Mouse (Mus musculus): ENCODE data around the gene Uaca. TPM values are rescaled to one million over a fixed set of nuclear protein-coding genes. Genes with fewer than 3 reads are reported as not detected.

The Uaca gene
- polyA plus RNA-seq, 2 experiments, result 13.2 to 23.5 TPM

GRCm38 (mm10) chr9:60749105-60749504 is 45.2 kb upstream of the Uaca start:
- 91% methylated on average over 2 of the region's 2 CpGs for WGBS
- Histone ChIP-seq H3K4me2 (replicated peaks; ENCODE audit: low read depth, low read length, severe bottlenecking) (no peak overlapping the region), H3K4me3 (replicated peaks; ENCODE audit: low read length) (no peak overlapping the region), H3K27ac (replicated peaks; ENCODE audit: low read depth, low read length) (no peak overlapping the region), H3K36me3 (ENCODE audit: control insufficient read depth, insufficient read depth, low read length) (no peaks in the 10 kb centered on the region), H3K4me1 (ENCODE audit: control insufficient read depth, insufficient read depth, low read length) (no peaks in the 10 kb centered on the region), H3K27me3 (ENCODE audit: control insufficient read depth, insufficient read depth, low read length) (no peaks in the 10 kb centered on the region), H3K9me3 (ENCODE audit: control insufficient read depth, low read length) (no peaks in the 10 kb centered on the region), H3K9ac (ENCODE audit: low read depth, low read length, severe bottlenecking) (no peak overlapping the region)
- no peak for ATAC-seq (ENCODE audit: low FRiP score, low read depth)
- no peak for TF ChIP-seq POLR2A (IDR thresholded peaks at IDR 0.05; ENCODE audit: borderline replicate concordance, extremely low read depth, insufficient read depth, insufficient read length)
- no peak for DNase-seq (ENCODE audit: low spot score)

GRCm38 (mm10) chr9:60751098-60751497 is 43.2 kb upstream of the Uaca start:
- H3K9ac ChIP-seq (ENCODE audit: low read depth, low read length, severe bottlenecking), result no peak overlapping the region
- no peak overlapping the region for H3K27ac ChIP-seq (replicated peaks; ENCODE audit: low read depth, low read length)
- no peaks in the 10 kb centered on the region for H3K27me3 ChIP-seq (ENCODE audit: control insufficient read depth, insufficient read depth, low read length)
- TF ChIP-seq POLR2A (IDR thresholded peaks at IDR 0.05; ENCODE audit: borderline replicate concordance, extremely low read depth, insufficient read depth, insufficient read length), result no peak
- DNase-seq (ENCODE audit: low spot score) (no peak), ATAC-seq (ENCODE audit: low FRiP score, low read depth) (no peak)
- no peak overlapping the region for H3K4me3 ChIP-seq (replicated peaks; ENCODE audit: low read length)
- no peaks in the 10 kb centered on the region for H3K4me1 ChIP-seq (ENCODE audit: control insufficient read depth, insufficient read depth, low read length)
- 81% methylated on average over 5 of the region's 5 CpGs for WGBS
- no peaks in the 10 kb centered on the region for H3K9me3 ChIP-seq (ENCODE audit: control insufficient read depth, low read length)
- H3K36me3 ChIP-seq (ENCODE audit: control insufficient read depth, insufficient read depth, low read length), result no peaks in the 10 kb centered on the region
- H3K4me2 ChIP-seq (replicated peaks; ENCODE audit: low read depth, low read length, severe bottlenecking), result no peak overlapping the region

GRCm38 (mm10) chr9:60751971-60752370 is 42.4 kb upstream of the Uaca start:
- no peaks in the 10 kb centered on the region for H3K9me3 ChIP-seq (ENCODE audit: control insufficient read depth, low read length)

GRCm38 (mm10) chr9:60752636-60753035 is 41.7 kb upstream of the Uaca start:
- no peak for TF ChIP-seq POLR2A (IDR thresholded peaks at IDR 0.05; ENCODE audit: borderline replicate concordance, extremely low read depth, insufficient read depth, insufficient read length)
- H3K4me3 ChIP-seq (replicated peaks; ENCODE audit: low read length), result no peak overlapping the region
- ATAC-seq (ENCODE audit: low FRiP score, low read depth), result no peak

More at GRCm38 (mm10) chr9:60751971-60752370, 42.4 kb upstream of the Uaca start:
- DNase-seq (ENCODE audit: low spot score), result no peak
- Histone ChIP-seq H3K36me3 (ENCODE audit: control insufficient read depth, insufficient read depth, low read length) (no peaks in the 10 kb centered on the region), H3K27me3 (ENCODE audit: control insufficient read depth, insufficient read depth, low read length) (no peaks in the 10 kb centered on the region), H3K4me3 (replicated peaks; ENCODE audit: low read length) (no peak overlapping the region), H3K4me1 (ENCODE audit: control insufficient read depth, insufficient read depth, low read length) (no peaks in the 10 kb centered on the region), H3K9ac (ENCODE audit: low read depth, low read length, severe bottlenecking) (no peak overlapping the region), H3K27ac (replicated peaks; ENCODE audit: low read depth, low read length) (no peak overlapping the region), H3K4me2 (replicated peaks; ENCODE audit: low read depth, low read length, severe bottlenecking) (no peak overlapping the region)
- ATAC-seq (ENCODE audit: low FRiP score, low read depth), result no peak
- no peak for TF ChIP-seq POLR2A (IDR thresholded peaks at IDR 0.05; ENCODE audit: borderline replicate concordance, extremely low read depth, insufficient read depth, insufficient read length)
- WGBS, result 55% methylated on average over 6 of the region's 6 CpGs

GRCm38 (mm10) chr9:60756258-60756657 is 38.1 kb upstream of the Uaca start:
- no peaks in the 10 kb centered on the region; the same call in 1 of the 2 replicates for H3K4me1 ChIP-seq (ENCODE audit: control insufficient read depth, insufficient read depth, low read length)
- DNase-seq (ENCODE audit: low spot score), result peak; percentile 68
- no peak for ATAC-seq (ENCODE audit: low FRiP score, low read depth)
- no peaks in the 10 kb centered on the region for H3K9me3 ChIP-seq (ENCODE audit: control insufficient read depth, low read length)
- WGBS, result 41% methylated on average over 6 of the region's 6 CpGs
- TF ChIP-seq POLR2A (IDR thresholded peaks at IDR 0.05; ENCODE audit: borderline replicate concordance, extremely low read depth, insufficient read depth, insufficient read length), result no peak
- H3K36me3 ChIP-seq (ENCODE audit: control insufficient read depth, insufficient read depth, low read length), result no peaks in the 10 kb centered on the region
- H3K27ac ChIP-seq (replicated peaks; ENCODE audit: low read depth, low read length), result no peak overlapping the region
- H3K9ac ChIP-seq (ENCODE audit: low read depth, low read length, severe bottlenecking), result no peak overlapping the region
- no peak overlapping the region for H3K4me3 ChIP-seq (replicated peaks; ENCODE audit: low read length)
- no peak overlapping the region for H3K4me2 ChIP-seq (replicated peaks; ENCODE audit: low read depth, low read length, severe bottlenecking)
- H3K27me3 ChIP-seq (ENCODE audit: control insufficient read depth, insufficient read depth, low read length), result no peaks in the 10 kb centered on the region

More at GRCm38 (mm10) chr9:60752636-60753035, 41.7 kb upstream of the Uaca start:
- Histone ChIP-seq H3K27ac (replicated peaks; ENCODE audit: low read depth, low read length) (no peak overlapping the region), H3K4me2 (replicated peaks; ENCODE audit: low read depth, low read length, severe bottlenecking) (no peak overlapping the region), H3K27me3 (ENCODE audit: control insufficient read depth, insufficient read depth, low read length) (no peaks in the 10 kb centered on the region), H3K4me1 (ENCODE audit: control insufficient read depth, insufficient read depth, low read length) (no peaks in the 10 kb centered on the region), H3K36me3 (ENCODE audit: control insufficient read depth, insufficient read depth, low read length) (no peaks in the 10 kb centered on the region), H3K9me3 (ENCODE audit: control insufficient read depth, low read length) (no peaks in the 10 kb centered on the region), H3K9ac (ENCODE audit: low read depth, low read length, severe bottlenecking) (no peak overlapping the region)
- no peak for DNase-seq (ENCODE audit: low spot score)

Measured in limb, embryonic 14.5 days (tissue).